Comparison of ENCODE assay signal across 12 mouse cellular contexts in the genomic region with DNA sequence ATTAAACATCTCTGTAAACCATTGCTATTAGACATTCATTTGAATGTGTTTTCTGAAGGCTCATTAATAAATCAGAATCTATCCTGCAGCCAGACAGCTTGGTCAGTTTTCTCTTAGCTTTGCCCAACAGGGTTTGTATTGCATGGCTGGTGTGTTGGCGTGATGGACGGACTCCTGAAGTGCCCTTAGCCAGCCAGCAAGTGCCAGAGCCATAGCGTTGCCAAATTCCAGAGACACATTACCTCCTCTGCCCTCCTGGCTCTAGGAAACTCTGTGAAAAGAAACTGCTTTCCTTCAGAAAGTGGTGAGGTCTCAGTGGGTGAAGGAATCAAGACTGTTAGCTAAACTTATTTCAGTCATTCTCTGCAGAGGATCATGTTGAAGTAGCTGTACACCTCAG.
"Had no signal": no experiment of that assay in that cellular context is flagged by ENCODE, and none has a peak within 500 bp of the region (broad histone marks: within the 10 kb centered on the region; RNA-seq: fewer than 3 reads in every experiment).

No protein-coding gene starts in this region.

- DNase-seq: kidney, adult 8-10 months; kidney, postnatal 10 days; kidney, postnatal 36 days; layer of hippocampus, postnatal 36 days; liver, embryonic 13.5 days; lung, embryonic 14.5 days; lung, postnatal 36 days; midbrain, embryonic 14.5 days; right cerebral cortex, adult 18-20 months; right cerebral cortex, postnatal 14 days; right cerebral cortex, postnatal 4 days; thymus, postnatal 25 days had no signal
